Comparison of ENCODE assay signal across 14 mouse cellular contexts in the genomic region with DNA sequence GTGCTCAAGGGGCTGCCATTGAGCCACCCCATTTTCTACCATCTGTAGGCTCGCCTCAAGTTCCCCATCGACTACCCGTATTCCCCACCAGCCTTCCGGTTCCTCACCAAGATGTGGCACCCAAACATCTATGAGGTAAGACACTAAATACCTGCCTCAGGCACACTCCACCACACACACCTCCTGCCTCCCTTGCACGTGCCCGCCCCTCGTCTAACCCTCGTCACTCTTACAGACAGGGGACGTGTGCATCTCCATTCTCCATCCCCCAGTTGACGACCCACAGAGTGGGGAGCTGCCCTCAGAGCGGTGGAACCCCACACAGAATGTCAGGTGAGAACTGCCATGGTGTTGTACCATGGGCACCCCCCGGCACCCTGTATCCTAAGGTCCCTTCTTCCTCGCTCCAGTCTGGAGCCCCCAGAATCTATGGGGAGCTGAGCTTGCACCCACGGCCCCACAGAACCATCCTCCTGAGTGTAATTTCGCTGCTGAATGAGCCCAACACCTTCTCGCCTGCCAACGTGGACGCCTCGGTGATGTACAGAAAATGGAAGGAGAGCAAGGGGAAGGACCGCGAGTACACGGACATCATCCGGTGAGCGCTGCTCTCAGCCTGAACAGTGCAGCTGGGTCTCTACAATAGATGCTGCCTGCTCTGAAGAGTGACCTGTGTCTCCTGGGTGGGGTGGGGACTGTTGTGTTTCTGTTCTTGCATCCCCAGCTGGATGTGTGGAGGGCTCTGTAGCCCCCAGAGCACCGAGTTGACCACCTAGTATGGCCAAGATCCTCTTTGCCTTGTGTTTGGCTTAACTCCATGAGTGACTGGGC. TPM values are rescaled to one million over a fixed set of nuclear protein-coding genes. Genes with fewer than 3 reads are reported as not detected.
DNase-seq lines count a peak whose midpoint lies in the region; ATAC-seq and TF ChIP-seq lines count a peak whose summit lies in the region.
"Had no signal": no experiment of that assay in that cellular context is flagged by ENCODE, and none has a peak within 500 bp of the region (broad histone marks: within the 10 kb centered on the region; RNA-seq: fewer than 3 reads in every experiment).

No protein-coding gene starts in this region.

- no peak for TF ChIP-seq CTCF in layer of hippocampus, adult 2 months (conservative IDR thresholded peaks at IDR 0.05)
- TF ChIP-seq CTCF in bone marrow, adult 2 months (IDR thresholded peaks at IDR 0.05; ENCODE audit: control insufficient read depth, insufficient read depth, low read length) = no peak

- H3K9ac ChIP-seq in liver, embryonic 15.5 days = no peak overlapping the region
- H3K9ac ChIP-seq: embryonic facial prominence, embryonic 15.5 days; forebrain, embryonic 15.5 days; limb, embryonic 15.5 days had no signal

- peaks cover 64% of the 10 kb centered on the region for H3K36me3 ChIP-seq in liver, embryonic 15.5 days (replicated peaks)

- no peak for ATAC-seq in liver, embryonic 15.5 days (ENCODE audit: insufficient read depth)
- ATAC-seq: forebrain, embryonic 15.5 days had no signal

- DNase-seq in heart, adult 11 months = peak; percentile 92
- DNase-seq in heart, adult 8-10 months (ENCODE audit: low spot score) = no peak
- no peak for DNase-seq in layer of hippocampus, adult 2 months (ENCODE audit: low spot score in 2 of 2)
- no peak for DNase-seq in layer of hippocampus, adult 11-12 months (ENCODE audit: low spot score)
- DNase-seq in retina, embryonic 14.5 days (ENCODE audit: low spot score) = no peak
- no peak for DNase-seq in right cerebral cortex, postnatal 4 days
- DNase-seq: cerebellum, adult 2 months had no signal

- peak overlapping the region; percentile 77; the same call in 1 of the 2 replicates for H3K27ac ChIP-seq in layer of hippocampus, adult 2 months
- 0 out of 2 replicates have a peak overlapping the region, but pooled peaks have one; percentile 31 for H3K27ac ChIP-seq in bone marrow, adult 2 months (ENCODE audit: control insufficient read depth, insufficient read depth, low read depth, low read length, poor library complexity)
- 0 out of 2 replicates have a peak overlapping the region, but pooled peaks have one; percentile 99 for H3K27ac ChIP-seq in liver, embryonic 15.5 days (replicated peaks)
- H3K27ac ChIP-seq: embryonic facial prominence, embryonic 15.5 days; forebrain, embryonic 15.5 days; kidney, embryonic 15.5 days; limb, embryonic 15.5 days had no signal

- H3K4me1 ChIP-seq in bone marrow, adult 2 months (ENCODE audit: control insufficient read depth, insufficient read depth, low read length) = peaks cover 12% of the 10 kb centered on the region
- H3K4me1 ChIP-seq in liver, embryonic 15.5 days (replicated peaks) = peaks cover 41% of the 10 kb centered on the region

- no peaks in the 10 kb centered on the region for H3K9me3 ChIP-seq in liver, embryonic 15.5 days (replicated peaks)
- H3K9me3 ChIP-seq: embryonic facial prominence, embryonic 15.5 days; forebrain, embryonic 15.5 days; kidney, embryonic 15.5 days; limb, embryonic 15.5 days had no signal

- H3K27me3 ChIP-seq in liver, embryonic 15.5 days = no peaks in the 10 kb centered on the region
- H3K27me3 ChIP-seq: embryonic facial prominence, embryonic 15.5 days; forebrain, embryonic 15.5 days; kidney, embryonic 15.5 days; limb, embryonic 15.5 days had no signal

- no peak overlapping the region for H3K4me3 ChIP-seq in layer of hippocampus, adult 2 months
- H3K4me3 ChIP-seq in bone marrow, adult 2 months (replicated peaks; ENCODE audit: control insufficient read depth, low read depth, low read length) = no peak overlapping the region
- peak overlapping the region; percentile 72; the same call in 1 of the 2 replicates for H3K4me3 ChIP-seq in liver, embryonic 15.5 days (replicated peaks)
- H3K4me3 ChIP-seq: embryonic facial prominence, embryonic 15.5 days; forebrain, embryonic 15.5 days; limb, embryonic 15.5 days had no signal

- peak overlapping the region; percentile 89; the same call in 1 of the 2 replicates for H3K4me2 ChIP-seq in liver, embryonic 15.5 days
- H3K4me2 ChIP-seq: forebrain, embryonic 15.5 days; limb, embryonic 15.5 days had no signal

- WGBS in bone marrow, adult 2 months = 89% methylated on average over 25 of the region's 25 CpGs
- WGBS in liver, embryonic 15.5 days (ENCODE audit: insufficient replicate concordance) = 88% methylated on average over 25 of the region's 25 CpGs

- no peak for TF ChIP-seq POLR2A in bone marrow, adult 2 months (IDR thresholded peaks at IDR 0.05; ENCODE audit: borderline replicate concordance, control insufficient read depth, low read depth, low read length)

RNA-seq across cellular contexts. Expression of gene Cdc34, which starts 3.0 kb away (rescaled TPM):
- total RNA-seq in heart, adult 8-10 months (2022) = 100 to 1,000 TPM; 201 to 230 (median 213) TPM
- 10 to 100 TPM; 73.1 to 79.8 TPM for total RNA-seq in layer of hippocampus, adult 2 months (2021)
- polyA plus RNA-seq in bone marrow, adult 2 months (2011; ENCODE audit: insufficient read depth, insufficient read length, low replicate concordance, missing spikeins) = 82.1 and 98.6 TPM in 2 replicates
- 105 and 107 TPM in 2 replicates for polyA plus RNA-seq in liver, embryonic 15.5 days (2015; fragmentation: Nextera tagmentation; extraction: Ambion mirVana)

RNA-seq across cellular contexts. Expression of gene Gzmm, which starts 3.8 kb away (rescaled TPM):
- total RNA-seq in heart, adult 8-10 months (2022) = 1 to 10 TPM; 7.6 to 9.0 (median 8.3) TPM
- total RNA-seq in layer of hippocampus, adult 2 months (2021) = 1 to 10 TPM; 3.3 to 4.0 TPM
- not detected in 2 replicates for polyA plus RNA-seq in bone marrow, adult 2 months (2011; ENCODE audit: insufficient read depth, insufficient read length, low replicate concordance, missing spikeins)
- polyA plus RNA-seq in liver, embryonic 15.5 days (2015; fragmentation: Nextera tagmentation; extraction: Ambion mirVana) = 0.15 and 0.37 TPM in 2 replicates

RNA-seq across cellular contexts. Expression of gene Tpgs1, which starts 15.8 kb away (rescaled TPM):
- total RNA-seq in heart, adult 8-10 months (2022) = 10 to 100 TPM; 14.5 to 20.0 (median 16.9) TPM
- 10 to 100 TPM; 67.8 to 73.5 TPM for total RNA-seq in layer of hippocampus, adult 2 months (2021)
- polyA plus RNA-seq in bone marrow, adult 2 months (2011; ENCODE audit: insufficient read depth, insufficient read length, low replicate concordance, missing spikeins) = 4.9 and 12.2 TPM in 2 replicates
- polyA plus RNA-seq in liver, embryonic 15.5 days (2015; fragmentation: Nextera tagmentation; extraction: Ambion mirVana) = 21.4 and 23.1 TPM in 2 replicates

RNA-seq across cellular contexts. Expression of gene Bsg, which starts 19.3 kb away (rescaled TPM):
- total RNA-seq in heart, adult 8-10 months (2022) = 1,000 to 10,000 TPM; 1,424 to 1,552 (median 1,533) TPM
- 100 to 1,000 TPM; 538 TPM for total RNA-seq in layer of hippocampus, adult 2 months (2021)
- 465 and 588 TPM in 2 replicates for polyA plus RNA-seq in bone marrow, adult 2 months (2011; ENCODE audit: insufficient read depth, insufficient read length, low replicate concordance, missing spikeins)
- 980 and 1,043 TPM in 2 replicates for polyA plus RNA-seq in liver, embryonic 15.5 days (2015; fragmentation: Nextera tagmentation; extraction: Ambion mirVana)

RNA-seq across cellular contexts. Expression of gene Madcam1, which starts 20.6 kb away (rescaled TPM):
- total RNA-seq in heart, adult 8-10 months (2022) = not detected
- total RNA-seq in layer of hippocampus, adult 2 months (2021) = not detected
- polyA plus RNA-seq in bone marrow, adult 2 months (2011; ENCODE audit: insufficient read depth, insufficient read length, low replicate concordance, missing spikeins) = not detected in 2 replicates
- polyA plus RNA-seq in liver, embryonic 15.5 days (2015; fragmentation: Nextera tagmentation; extraction: Ambion mirVana) = 0.26 TPM in 1 of 2 replicates, not detected in the other
- total RNA-seq: gastrocnemius, postnatal 36 days had no signal
- polyA plus RNA-seq: cerebellum, adult 2 months had no signal

Comparison
In these comparisons a context has a peak if more than half of its experiments do, and no peak if none do; other contexts are left out.
1. H3K27ac ChIP-seq: peak in every context shown above with its lines; median percentile 99 in liver, embryonic 15.5 days; 77 in layer of hippocampus, adult 2 months; 31 in bone marrow, adult 2 months.